Mouse (Mus musculus) granulocyte monocyte progenitor cell, adult 5-6 weeks (primary cell): ENCODE measurements around the gene AK157302. TPM values are rescaled to one million over a fixed set of nuclear protein-coding genes. Genes with fewer than 3 reads are reported as not detected.
A peak's percentile ranks its signal among the peaks of the same experiment; 100 is the strongest.

Experiments
- ATAC-seq: replicated peaks from 2 replicates; pipeline ENCODE4 v1.8.0; 2016; ENCODE audit warnings: mild to moderate bottlenecking, moderate TSS enrichment, inconsistent platforms; ENCODE audit not compliant: poor library complexity, severe bottlenecking
- total RNA-seq, 2 experiments: library from RNA; stranded (forward) in 1 of 2; stranded (reverse) in 1 of 2; fragments of 200-712, 200-1000 nt in 1 of 2; fragments of >200 nt in 1 of 2; fragmentation: Nextera tagmentation in 1 of 2; gene quantifications; 2 replicates each; pipeline ENCODE4 v1.2.3; 2014 to 2017

Gene AK157302
- total RNA-seq, 2 experiments from 2014 or later = 1.1 to 1.2 TPM

DNA sequence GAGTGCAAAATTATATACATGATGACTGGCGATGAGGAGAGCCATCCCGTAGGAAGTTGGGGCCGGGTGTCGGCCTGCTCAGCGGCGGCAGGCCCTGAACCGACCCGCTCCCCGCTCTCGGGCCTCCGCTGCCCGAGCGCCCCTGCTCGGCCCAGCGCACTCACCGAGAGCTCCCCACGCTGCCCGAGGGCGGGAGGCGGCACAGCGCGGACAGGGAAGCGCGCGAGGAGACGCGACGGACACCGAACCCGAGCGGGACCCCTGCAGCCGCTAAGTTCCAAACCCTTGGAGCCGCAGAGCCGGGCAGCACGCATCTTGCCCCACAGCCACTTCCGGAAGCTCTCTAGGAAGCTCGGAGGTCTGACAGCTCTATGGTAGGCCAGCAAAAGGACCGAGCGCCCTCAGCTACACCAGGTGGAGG is 35.8 kb downstream of the AK157302 start, which contains the start of gene Zkscan8:
Gene Zkscan8, minus strand, starts transcription at position 340 of the 421 bp plus-strand sequence.
- peak; percentile 99 for ATAC-seq

DNA sequence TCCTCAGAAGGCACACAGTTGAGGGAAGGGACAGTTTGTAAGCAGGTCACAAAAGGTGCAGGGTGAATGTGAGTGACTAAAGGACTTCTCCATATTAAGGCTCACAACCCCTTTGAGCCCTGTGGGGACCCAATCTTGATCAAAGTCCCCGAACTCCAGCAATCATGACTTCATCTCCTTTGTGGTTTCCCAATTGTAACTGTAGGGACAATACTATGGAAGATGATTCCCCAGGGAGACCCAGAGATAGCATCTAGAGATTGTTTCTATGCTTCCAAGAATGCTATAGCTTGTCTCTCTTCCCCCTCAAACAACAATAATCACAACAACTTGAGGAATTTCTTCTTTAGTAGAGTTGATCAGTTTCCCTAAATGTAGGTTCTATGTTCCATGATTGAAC is 47.7 kb downstream of the AK157302 start, which contains the start of gene Olfr1366:
Gene Olfr1366, minus strand, starts transcription at position 101 of the 400 bp plus-strand sequence.
- ATAC-seq = no peak

Other genes with a start within 250 kb of the AK157302 start
- gene Gpx5, start 202.5 kb upstream of the AK157302 start, total RNA-seq (2014; fragmentation: Nextera tagmentation) = not detected in 2 replicates
- gene Gpx5, start 202.5 kb upstream of the AK157302 start, total RNA-seq (2017) = not detected in 2 replicates
- not detected in 2 replicates for gene Gpx6, start 183.1 kb upstream of the AK157302 start, total RNA-seq (2014; fragmentation: Nextera tagmentation)
- not detected in 2 replicates for gene Gpx6, start 183.1 kb upstream of the AK157302 start, total RNA-seq (2017)
- not detected in 2 replicates for gene Olfr1367, start 148.3 kb upstream of the AK157302 start, total RNA-seq (2014; fragmentation: Nextera tagmentation)
- not detected in 2 replicates for gene Olfr1367, start 148.3 kb upstream of the AK157302 start, total RNA-seq (2017)
- gene Zscan12, start 132.4 kb upstream of the AK157302 start, total RNA-seq (2014; fragmentation: Nextera tagmentation) = 8.4 and 8.6 TPM in 2 replicates
- 11.1 and 20.0 TPM in 2 replicates for gene Zscan12, start 132.4 kb upstream of the AK157302 start, total RNA-seq (2017)
- 41.4 and 46.5 TPM in 2 replicates for gene Zkscan3, start 92.5 kb upstream of the AK157302 start, total RNA-seq (2014; fragmentation: Nextera tagmentation)
- gene Zkscan3, start 92.5 kb upstream of the AK157302 start, total RNA-seq (2017) = 29.1 and 33.0 TPM in 2 replicates
- 0.71 and 3.2 TPM in 2 replicates for gene Pgbd1, start 54.2 kb upstream of the AK157302 start, total RNA-seq (2014; fragmentation: Nextera tagmentation)
- gene Pgbd1, start 54.2 kb upstream of the AK157302 start, total RNA-seq (2017) = 0.93 and 2.0 TPM in 2 replicates
- 19.5 and 21.5 TPM in 2 replicates for gene Zscan26, start 41.5 kb upstream of the AK157302 start, total RNA-seq (2014; fragmentation: Nextera tagmentation)
- 18.7 and 22.5 TPM in 2 replicates for gene Zscan26, start 41.5 kb upstream of the AK157302 start, total RNA-seq (2017)
- 0.43 TPM in 1 of 2 replicates, not detected in the other for gene Nkapl, start 26.7 kb upstream of the AK157302 start, total RNA-seq (2014; fragmentation: Nextera tagmentation)
- gene Nkapl, start 26.7 kb upstream of the AK157302 start, total RNA-seq (2017) = not detected in 2 replicates
- gene Zkscan4, start 16.3 kb upstream of the AK157302 start, total RNA-seq (2014; fragmentation: Nextera tagmentation) = 0.81 TPM in 1 of 2 replicates, not detected in the other
- 0.72 and 0.73 TPM in 2 replicates for gene Zkscan4, start 16.3 kb upstream of the AK157302 start, total RNA-seq (2017)
- gene Gm10065, start 15.8 kb upstream of the AK157302 start, total RNA-seq (2014; fragmentation: Nextera tagmentation) = not detected in 2 replicates
- gene Gm10065, start 15.8 kb upstream of the AK157302 start, total RNA-seq (2017) = not detected in 2 replicates
- gene Gm11273, start 6.2 kb downstream of the AK157302 start, total RNA-seq (2014; fragmentation: Nextera tagmentation) = 7.3 and 7.9 TPM in 2 replicates
- gene Gm11273, start 6.2 kb downstream of the AK157302 start, total RNA-seq (2017) = 4.4 and 6.8 TPM in 2 replicates
- gene Zkscan8, start 35.9 kb downstream of the AK157302 start, total RNA-seq (2014; fragmentation: Nextera tagmentation) = 10.9 TPM in 2 replicates
- gene Zkscan8, start 35.9 kb downstream of the AK157302 start, total RNA-seq (2017) = 7.3 and 7.8 TPM in 2 replicates
- gene Olfr1366, start 47.6 kb downstream of the AK157302 start, total RNA-seq (2014; fragmentation: Nextera tagmentation) = not detected in 2 replicates
- not detected in 2 replicates for gene Olfr1366, start 47.6 kb downstream of the AK157302 start, total RNA-seq (2017)
- gene Olfr1535, start 64.7 kb downstream of the AK157302 start, total RNA-seq (2014; fragmentation: Nextera tagmentation) = not detected in 2 replicates
- not detected in 2 replicates for gene Olfr1535, start 64.7 kb downstream of the AK157302 start, total RNA-seq (2017)
- not detected in 2 replicates for gene Olfr1364, start 86.5 kb downstream of the AK157302 start, total RNA-seq (2014; fragmentation: Nextera tagmentation)
- gene Olfr1364, start 86.5 kb downstream of the AK157302 start, total RNA-seq (2017) = not detected in 2 replicates
- gene Olfr1362, start 118.8 kb downstream of the AK157302 start, total RNA-seq (2014; fragmentation: Nextera tagmentation) = not detected in 2 replicates
- not detected in 2 replicates for gene Olfr1362, start 118.8 kb downstream of the AK157302 start, total RNA-seq (2017)
- gene Olfr11, start 147.3 kb downstream of the AK157302 start, total RNA-seq (2014; fragmentation: Nextera tagmentation) = not detected in 2 replicates
- gene Olfr11, start 147.3 kb downstream of the AK157302 start, total RNA-seq (2017) = not detected in 2 replicates
- not detected in 2 replicates for gene Olfr1361, start 168.2 kb downstream of the AK157302 start, total RNA-seq (2014; fragmentation: Nextera tagmentation)
- not detected in 2 replicates for gene Olfr1361, start 168.2 kb downstream of the AK157302 start, total RNA-seq (2017)
- gene Olfr1360, start 182.2 kb downstream of the AK157302 start, total RNA-seq (2014; fragmentation: Nextera tagmentation) = not detected in 2 replicates
- gene Olfr1360, start 182.2 kb downstream of the AK157302 start, total RNA-seq (2017) = not detected in 2 replicates
- not detected in 2 replicates for gene Olfr1359, start 202.9 kb downstream of the AK157302 start, total RNA-seq (2014; fragmentation: Nextera tagmentation)
- gene Olfr1359, start 202.9 kb downstream of the AK157302 start, total RNA-seq (2017) = not detected in 2 replicates
- gene Hist1h2bl, start 220.9 kb downstream of the AK157302 start, total RNA-seq (2014; fragmentation: Nextera tagmentation) = 210 and 236 TPM in 2 replicates
- 416 and 515 TPM in 2 replicates for gene Hist1h2bl, start 220.9 kb downstream of the AK157302 start, total RNA-seq (2017)
- gene Hist1h2ai, start 221.2 kb downstream of the AK157302 start, total RNA-seq (2014; fragmentation: Nextera tagmentation) = 17.2 TPM in 1 of 2 replicates, not detected in the other
- gene Hist1h2ai, start 221.2 kb downstream of the AK157302 start, total RNA-seq (2017) = 2,072 and 5,185 TPM in 2 replicates
- gene Hist1h3h, start 222.4 kb downstream of the AK157302 start, total RNA-seq (2014; fragmentation: Nextera tagmentation) = 4.5 TPM in 1 of 2 replicates, not detected in the other
- gene Hist1h3h, start 222.4 kb downstream of the AK157302 start, total RNA-seq (2017) = 334 and 360 TPM in 2 replicates
- 123 and 125 TPM in 2 replicates for gene Hist1h2bm, start 226.8 kb downstream of the AK157302 start, total RNA-seq (2014; fragmentation: Nextera tagmentation)
- gene Hist1h2bm, start 226.8 kb downstream of the AK157302 start, total RNA-seq (2017) = 554 and 641 TPM in 2 replicates
- gene Hist1h4j, start 239.8 kb downstream of the AK157302 start, total RNA-seq (2014; fragmentation: Nextera tagmentation) = 2.1 and 2.5 TPM in 2 replicates
- gene Hist1h4j, start 239.8 kb downstream of the AK157302 start, total RNA-seq (2017) = 277 and 325 TPM in 2 replicates